Mouse (Mus musculus): ENCODE measurements at regions not wholly inside any gene's neighbourhood (a gene's known extent, or its start where the extent isn't known, plus 50 kb on each side); places are given as distances from the start of the nearest gene placed in this dataset.
"Not testable (repeated sequence)": the region's sequence is repeated elsewhere in the genome, so short reads cannot be mapped to it uniquely, and the experiment has no call there.

GRCm38 (mm10) chr15:34027111-34027510 is 330.6 kb downstream of the 9430069I07Rik start:
- H3K36me3 ChIP-seq (ENCODE audit: control insufficient read depth, insufficient read depth, low read length); H3K27ac ChIP-seq (ENCODE audit: insufficient read depth, low read depth, low read length); H3K27me3 ChIP-seq (replicated peaks; ENCODE audit: control insufficient read depth, insufficient read depth, low read length); DNase-seq; H3K4me1 ChIP-seq (ENCODE audit: control insufficient read depth, insufficient read depth, low read length); H3K4me3 ChIP-seq (ENCODE audit: insufficient read depth, low read depth, low read length): not testable (repeated sequence)
- whole genome bisulfite sequencing: 61% methylated on average over 8 of the region's 8 CpGs

DNA sequence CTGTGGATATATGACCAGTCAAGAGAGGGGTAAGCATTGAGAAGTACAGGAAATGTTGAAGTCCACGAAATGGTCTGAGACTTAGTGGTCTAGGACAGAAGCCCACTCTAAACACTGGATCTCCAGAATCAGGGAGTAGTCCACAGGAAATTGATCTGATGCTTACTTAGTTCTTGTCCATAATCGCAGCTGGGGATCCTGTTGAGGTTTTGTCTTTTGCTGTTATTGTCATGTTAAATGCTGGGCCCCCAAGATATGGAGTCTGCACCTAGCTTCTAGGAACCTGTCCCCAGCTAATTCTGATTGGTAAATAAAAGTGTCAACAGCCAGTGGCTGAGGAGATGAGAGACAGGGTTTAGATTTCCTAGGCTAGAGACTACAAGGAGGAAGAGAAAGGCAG is 332.3 kb downstream of the 9430069I07Rik start:
- no peaks in the 10 kb centered on the region for H3K36me3 ChIP-seq (ENCODE audit: control insufficient read depth, insufficient read depth, low read length)
- 87% methylated on average over 2 of the region's 2 CpGs for WGBS
- DNase-seq: no peak
- no peaks in the 10 kb centered on the region for H3K27me3 ChIP-seq (replicated peaks; ENCODE audit: control insufficient read depth, insufficient read depth, low read length)
- H3K27ac ChIP-seq (ENCODE audit: insufficient read depth, low read depth, low read length): no peak overlapping the region
- H3K4me3 ChIP-seq (ENCODE audit: insufficient read depth, low read depth, low read length): no peak overlapping the region
- no peaks in the 10 kb centered on the region for H3K4me1 ChIP-seq (ENCODE audit: control insufficient read depth, insufficient read depth, low read length)
- TF ChIP-seq POLR2A (IDR thresholded peaks at IDR 0.05; ENCODE audit: low read depth, low read length): no peak
- TF ChIP-seq CTCF (conservative IDR thresholded peaks at IDR 0.05; ENCODE audit: insufficient read depth, insufficient read length, low read depth, low read length): no peak

DNA sequence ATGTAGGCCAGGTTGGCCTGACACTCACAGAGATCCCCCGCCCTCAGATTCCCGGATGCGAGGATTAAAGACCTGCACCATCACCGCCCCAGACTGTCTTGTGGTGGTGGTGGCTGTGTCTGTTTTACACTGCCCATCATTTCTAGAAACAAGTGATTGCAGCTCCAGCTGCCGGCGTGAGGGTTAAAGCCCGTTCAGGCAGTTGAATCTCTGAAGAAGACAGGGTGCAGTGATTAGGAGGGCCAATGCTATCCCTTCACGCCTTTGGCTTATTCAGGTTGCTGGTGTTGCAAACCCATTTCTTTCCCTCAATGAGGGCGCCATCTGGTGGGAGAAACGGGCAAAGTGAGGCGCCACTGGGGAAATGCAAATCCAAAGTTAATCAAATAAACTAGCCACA is 335.8 kb downstream of the 9430069I07Rik start:
- no peak overlapping the region for H3K27ac ChIP-seq (ENCODE audit: insufficient read depth, low read depth, low read length)
- no peaks in the 10 kb centered on the region for H3K4me1 ChIP-seq (ENCODE audit: control insufficient read depth, insufficient read depth, low read length)
- H3K4me3 ChIP-seq (ENCODE audit: insufficient read depth, low read depth, low read length): no peak overlapping the region
- H3K27me3 ChIP-seq (replicated peaks; ENCODE audit: control insufficient read depth, insufficient read depth, low read length): no peaks in the 10 kb centered on the region
- H3K36me3 ChIP-seq (ENCODE audit: control insufficient read depth, insufficient read depth, low read length): no peaks in the 10 kb centered on the region
- WGBS: 31% methylated on average over 11 of the region's 11 CpGs
- TF ChIP-seq CTCF (conservative IDR thresholded peaks at IDR 0.05; ENCODE audit: insufficient read depth, insufficient read length, low read depth, low read length) (peak; percentile 81), POLR2A (IDR thresholded peaks at IDR 0.05; ENCODE audit: low read depth, low read length) (no peak)
- DNase-seq: peak; percentile 61

GRCm38 (mm10) chr15:34016397-34017156 is 341.1 kb downstream of the 9430069I07Rik start:
- DNase-seq: peak; percentile 49
- Histone ChIP-seq H3K27me3 (replicated peaks; ENCODE audit: control insufficient read depth, insufficient read depth, low read length) (no peaks in the 10 kb centered on the region), H3K4me1 (ENCODE audit: control insufficient read depth, insufficient read depth, low read length) (no peaks in the 10 kb centered on the region), H3K36me3 (ENCODE audit: control insufficient read depth, insufficient read depth, low read length) (no peaks in the 10 kb centered on the region), H3K4me3 (ENCODE audit: insufficient read depth, low read depth, low read length) (no peak overlapping the region), H3K27ac (ENCODE audit: insufficient read depth, low read depth, low read length) (no peak overlapping the region)
- WGBS: 51% methylated on average over 13 of the region's 13 CpGs
- TF ChIP-seq POLR2A (IDR thresholded peaks at IDR 0.05; ENCODE audit: low read depth, low read length) (no peak), CTCF (conservative IDR thresholded peaks at IDR 0.05; ENCODE audit: insufficient read depth, insufficient read length, low read depth, low read length) (peak; percentile 45)

- Histone ChIP-seq H3K27me3 (replicated peaks; ENCODE audit: control insufficient read depth, insufficient read depth, low read length) (no peaks in the 10 kb centered on the region), H3K27ac (ENCODE audit: insufficient read depth, low read depth, low read length) (no peak overlapping the region), H3K4me3 (ENCODE audit: insufficient read depth, low read depth, low read length) (no peak overlapping the region), H3K36me3 (ENCODE audit: control insufficient read depth, insufficient read depth, low read length) (no peaks in the 10 kb centered on the region), H3K4me1 (ENCODE audit: control insufficient read depth, insufficient read depth, low read length) (no peaks in the 10 kb centered on the region)
- TF ChIP-seq CTCF (conservative IDR thresholded peaks at IDR 0.05; ENCODE audit: insufficient read depth, insufficient read length, low read depth, low read length) (no peak), POLR2A (IDR thresholded peaks at IDR 0.05; ENCODE audit: low read depth, low read length) (no peak)
- WGBS: 55% methylated on average over 1 of the region's 1 CpGs
- no peak for DNase-seq
Measured at GRCm38 (mm10) chr15:34008591-34008990, 349.1 kb downstream of the 9430069I07Rik start.

- no peaks in the 10 kb centered on the region for H3K27me3 ChIP-seq (replicated peaks; ENCODE audit: control insufficient read depth, insufficient read depth, low read length)
- H3K4me1 ChIP-seq (ENCODE audit: control insufficient read depth, insufficient read depth, low read length): no peaks in the 10 kb centered on the region
- WGBS: 88% methylated on average over 4 of the region's 4 CpGs
- H3K27ac ChIP-seq (ENCODE audit: insufficient read depth, low read depth, low read length): no peak overlapping the region
- TF ChIP-seq CTCF (conservative IDR thresholded peaks at IDR 0.05; ENCODE audit: insufficient read depth, insufficient read length, low read depth, low read length): no peak
- TF ChIP-seq POLR2A (IDR thresholded peaks at IDR 0.05; ENCODE audit: low read depth, low read length): no peak
- DNase-seq: no peak
- no peaks in the 10 kb centered on the region for H3K36me3 ChIP-seq (ENCODE audit: control insufficient read depth, insufficient read depth, low read length)
- no peak overlapping the region for H3K4me3 ChIP-seq (ENCODE audit: insufficient read depth, low read depth, low read length)
Measured at GRCm38 (mm10) chr15:33992383-33992782, 365.3 kb downstream of the 9430069I07Rik start.

DNA sequence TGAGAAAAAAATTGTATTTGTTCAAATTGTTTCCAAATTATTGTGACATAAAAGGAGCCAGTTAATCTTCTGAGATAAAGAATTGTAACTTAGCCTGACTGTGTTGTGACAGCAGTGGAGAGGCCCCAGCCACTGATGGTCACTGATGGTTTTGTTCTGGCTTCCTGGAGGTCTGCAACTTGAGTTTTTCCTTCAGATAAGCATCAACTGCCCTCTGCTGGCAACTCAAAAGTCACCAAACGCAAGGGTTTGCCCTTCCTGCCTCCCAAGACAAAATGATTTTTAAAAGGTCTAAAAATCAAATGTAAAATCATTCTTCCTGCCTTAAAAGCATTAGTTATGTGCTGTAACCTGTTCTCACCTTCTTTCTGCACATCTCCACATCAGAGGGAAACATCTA is 382.6 kb downstream of the 9430069I07Rik start:
- Histone ChIP-seq H3K4me3 (ENCODE audit: insufficient read depth, low read depth, low read length) (no peak overlapping the region), H3K27ac (ENCODE audit: insufficient read depth, low read depth, low read length) (no peak overlapping the region), H3K27me3 (replicated peaks; ENCODE audit: control insufficient read depth, insufficient read depth, low read length) (no peaks in the 10 kb centered on the region), H3K36me3 (ENCODE audit: control insufficient read depth, insufficient read depth, low read length) (no peaks in the 10 kb centered on the region), H3K4me1 (ENCODE audit: control insufficient read depth, insufficient read depth, low read length) (no peaks in the 10 kb centered on the region)
- 27% methylated on average over 1 of the region's 1 CpGs for WGBS
- DNase-seq: peak; percentile 7
- peak; percentile 41; the same call in 1 of the 2 replicates for TF ChIP-seq CTCF (conservative IDR thresholded peaks at IDR 0.05; ENCODE audit: insufficient read depth, insufficient read length, low read depth, low read length)
- TF ChIP-seq POLR2A (IDR thresholded peaks at IDR 0.05; ENCODE audit: low read depth, low read length): no peak

Data from kidney, adult 2 months (tissue).